Mouse (Mus musculus) MEL (cell line): ENCODE results near the gene Foxo3. TPM values are rescaled to one million over a fixed set of nuclear protein-coding genes. Genes with fewer than 3 reads are reported as not detected.
A peak's percentile ranks its signal among the peaks of the same experiment; 100 is the strongest.

Experiments
- DNase-seq: peaks from one replicate; pipeline ENCODE4 v3.0.0; 2011; ENCODE audit warnings: low read depth, low spot score
- H3K27ac ChIP-seq: 2 replicates; pipeline ENCODE4 v1.5.1; 2012; ENCODE audit warnings: low read depth, mild to moderate bottlenecking, control low read depth, low read length, moderate library complexity; ENCODE audit not compliant: control insufficient read depth
- H3K27me3 ChIP-seq, 2 experiments: fragments of 150-350 bp in 1 of 2; sonication (generic) in 1 of 2; 2 replicates each; pipeline ENCODE4 v1.6.1; 2012; ENCODE audit warnings: low read length in 2 of 2, mild to moderate bottlenecking in 2 of 2, improper control_type of control experiment in 1 of 2, moderate library complexity in 1 of 2; ENCODE audit not compliant: insufficient read depth in 2 of 2, control insufficient read depth in 1 of 2
- H3K36me3 ChIP-seq, 2 experiments: 2 replicates each; pipeline ENCODE4 v1.6.1; 2012 to 2014; ENCODE audit warnings: low read length in 2 of 2, improper control_type of control experiment in 1 of 2, inconsistent platforms in 1 of 2, mild to moderate bottlenecking in 1 of 2; ENCODE audit not compliant: insufficient read depth in 2 of 2, control insufficient read depth in 1 of 2
- H3K4me1 ChIP-seq, 2 experiments: fragments of 150-350 bp in 1 of 2; sonication (generic) in 1 of 2; 2 replicates each; pipeline ENCODE4 v1.6.1; 2012; ENCODE audit warnings: low read length in 2 of 2, improper control_type of control experiment in 1 of 2, mild to moderate bottlenecking in 1 of 2; ENCODE audit not compliant: insufficient read depth in 2 of 2, control insufficient read depth in 1 of 2
- H3K4me3 ChIP-seq, 2 experiments: fragments of 150-350 bp in 1 of 2; sonication (generic) in 1 of 2; 2 replicates each; pipeline ENCODE4 v1.5.1; 2012; ENCODE audit warnings: low read depth in 2 of 2, low read length in 2 of 2, mild to moderate bottlenecking in 2 of 2, moderate library complexity in 2 of 2, control low read depth in 1 of 2, improper control_type of control experiment in 1 of 2; ENCODE audit not compliant: control insufficient read depth in 1 of 2, insufficient read depth in 1 of 2
- H3K79me2 ChIP-seq: 2 replicates; pipeline ENCODE4 v1.6.1; 2012; ENCODE audit warnings: mild to moderate bottlenecking, low read length, moderate library complexity; ENCODE audit not compliant: control insufficient read depth, poor library complexity, insufficient read depth
- H3K9ac ChIP-seq: 2 replicates; pipeline ENCODE4 v1.6.1; 2012; ENCODE audit warnings: low read depth, mild to moderate bottlenecking, control low read depth, low read length, moderate library complexity; ENCODE audit not compliant: control insufficient read depth, poor library complexity, severe bottlenecking
- H3K9me3 ChIP-seq: fragments of 150-350 bp; sonication (generic); replicated peaks from 2 replicates; pipeline ENCODE4 v1.6.1; 2012; ENCODE audit warnings: mild to moderate bottlenecking, low read length, improper control_type of control experiment, moderate library complexity; ENCODE audit not compliant: insufficient read depth
- CHD1 ChIP-seq: IDR thresholded peaks from 2 replicates; pipeline ENCODE4 v1.6.1; 2012; ENCODE audit warnings: low read depth, mild to moderate bottlenecking, inconsistent platforms, low read length, improper control_type of control experiment
- CTCF ChIP-seq, 3 experiments: IDR thresholded peaks in 2 of 3; conservative IDR thresholded peaks in 1 of 3; 2 replicates each; pipeline ENCODE4 v1.5.1; 2011 to 2012; ENCODE audit warnings: low read length in 3 of 3, low read depth in 2 of 3, mild to moderate bottlenecking in 2 of 3, improper control_type of control experiment in 1 of 3, inconsistent platforms in 1 of 3, mixed read lengths in 1 of 3, moderate library complexity in 1 of 3; ENCODE audit not compliant: control insufficient read depth in 1 of 3, insufficient read depth in 1 of 3, poor library complexity in 1 of 3, severe bottlenecking in 1 of 3
- HCFC1 ChIP-seq: IDR thresholded peaks from 2 replicates; pipeline ENCODE4 v1.6.1; 2012; ENCODE audit warnings: low read depth, mild to moderate bottlenecking, inconsistent platforms, low read length, improper control_type of control experiment, moderate library complexity
- MAZ ChIP-seq: IDR thresholded peaks from 2 replicates; pipeline ENCODE4 v1.6.1; 2012; ENCODE audit warnings: low read depth, mild to moderate bottlenecking, inconsistent platforms, low read length, improper control_type of control experiment
- MYC ChIP-seq: IDR thresholded peaks from 2 replicates; pipeline ENCODE4 v1.6.1; 2011; ENCODE audit warnings: low read depth, mild to moderate bottlenecking, low read length, improper control_type of control experiment, moderate library complexity
- NELFE ChIP-seq: IDR thresholded peaks from 2 replicates; pipeline ENCODE4 v1.6.1; 2011; ENCODE audit warnings: low read depth, low read length, improper control_type of control experiment
- NRF1 ChIP-seq: IDR thresholded peaks from 2 replicates; pipeline ENCODE4 v1.6.1; 2014; ENCODE audit warnings: low read depth, mild to moderate bottlenecking, inconsistent platforms, low read length, improper control_type of control experiment, moderate library complexity; ENCODE audit not compliant: poor library complexity, insufficient read depth, severe bottlenecking
- SIN3A ChIP-seq: IDR thresholded peaks from 2 replicates; pipeline ENCODE4 v1.6.1; 2012; ENCODE audit warnings: low read length, improper control_type of control experiment, inconsistent platforms
- TAL1 ChIP-seq: IDR thresholded peaks from 2 replicates; pipeline ENCODE4 v1.6.1; 2012; ENCODE audit warnings: mild to moderate bottlenecking, inconsistent platforms, low read length, moderate library complexity, mixed read lengths
- TCF12 ChIP-seq: IDR thresholded peaks from 2 replicates; pipeline ENCODE4 v1.6.1; 2014; ENCODE audit warnings: low read depth, mild to moderate bottlenecking, inconsistent platforms, low read length, improper control_type of control experiment, moderate library complexity
- USF2 ChIP-seq, 2 experiments: IDR thresholded peaks; 2 replicates each; pipeline ENCODE4 v1.6.1; 2011 to 2012; ENCODE audit warnings: improper control_type of control experiment in 2 of 2, low read length in 2 of 2, borderline replicate concordance in 1 of 2, inconsistent platforms in 1 of 2, low read depth in 1 of 2, mild to moderate bottlenecking in 1 of 2; ENCODE audit not compliant: insufficient read depth in 1 of 2
- ZKSCAN1 ChIP-seq: IDR thresholded peaks from 2 replicates; pipeline ENCODE4 v1.6.1; 2012; ENCODE audit warnings: low read depth, mild to moderate bottlenecking, inconsistent platforms, low read length, improper control_type of control experiment, moderate library complexity
- ZNF384 ChIP-seq: IDR thresholded peaks from 2 replicates; pipeline ENCODE4 v1.6.1; 2012; ENCODE audit warnings: low read depth, mild to moderate bottlenecking, inconsistent platforms, low read length, improper control_type of control experiment
- polyA plus RNA-seq, 2 experiments: library from polyadenylated mRNA; stranded (reverse) in 1 of 2; unstranded in 1 of 2; fragments of >175 nt in 1 of 2; fragments of >200 nt in 1 of 2; gene quantifications; 2 replicates each; pipeline versions ENCODE4 v1.2.1 to v1.2.4; 2012; ENCODE audit warnings: low replicate concordance in 2 of 2, low read depth in 1 of 2; ENCODE audit not compliant: insufficient read length in 2 of 2, insufficient read depth in 1 of 2, missing spikeins in 1 of 2
- total RNA-seq: library from RNA; depleted of rRNA; stranded (reverse); fragments of 300-350 nt; gene quantifications from 2 replicates; pipeline ENCODE4 v1.2.3, GENCODE M21; 2012

The Foxo3 gene
- total and polyA plus RNA-seq, 3 experiments = 21.0 to 103 (median 27.2) TPM

GRCm38 (mm10) chr10:42248644-42249043, 27.9 kb downstream of the Foxo3 start:
- H3K36me3 ChIP-seq = peaks cover 5 to 67% of the 10 kb centered on the region in 2 experiments; a peak in 3 of 4 replicates
- H3K27ac ChIP-seq = no peak overlapping the region
- TF ChIP-seq MYC = no peak
- TF ChIP-seq CHD1 = no peak
- no peak for TF ChIP-seq MAZ
- no peak for TF ChIP-seq ZNF384
- TF ChIP-seq NELFE = no peak
- no peak for TF ChIP-seq HCFC1
- no peak for TF ChIP-seq NRF1
- TF ChIP-seq TCF12 = no peak
- TF ChIP-seq CTCF (IDR thresholded peaks at IDR 0.05 in 2 of 3, conservative IDR thresholded peaks at IDR 0.05 in 1 of 3; ENCODE audit: control insufficient read depth in 1 of 3, insufficient read depth in 1 of 3, low read depth in 2 of 3, low read length in 3 of 3, poor library complexity in 1 of 3, severe bottlenecking in 1 of 3) = no peak
- no peak for TF ChIP-seq SIN3A
- TF ChIP-seq ZKSCAN1 = no peak
- no peak for TF ChIP-seq USF2 (IDR thresholded peaks at IDR 0.05; ENCODE audit: borderline replicate concordance in 1 of 2, insufficient read depth in 1 of 2, low read depth in 1 of 2, low read length in 2 of 2)

GRCm38 (mm10) chr10:42248156-42248555, 28.4 kb downstream of the Foxo3 start:
- DNase-seq = no peak
- Histone ChIP-seq H3K4me3 (no peak overlapping the region), H3K27me3 (no peaks in the 10 kb centered on the region), H3K36me3 (peaks cover 5 to 72% of the 10 kb centered on the region in 2 experiments; a peak in 3 of 4 replicates), H3K9ac (peak overlapping the region; percentile 49; the same call in 1 of the 2 replicates), H3K4me1 (peaks cover 48 to 63% of the 10 kb centered on the region in 2 experiments), H3K79me2 (peaks cover 33% of the 10 kb centered on the region), H3K27ac (peak overlapping the region; percentile 46), H3K9me3 (no peaks in the 10 kb centered on the region)
- TF ChIP-seq TAL1 (no peak), MAZ (no peak)

More at GRCm38 (mm10) chr10:42248644-42249043, 27.9 kb downstream of the Foxo3 start:
- Histone ChIP-seq H3K9me3 (no peaks in the 10 kb centered on the region), H3K27me3 (no peaks in the 10 kb centered on the region), H3K4me1 (peaks cover 48 to 59% of the 10 kb centered on the region in 2 experiments), H3K4me3 (no peak overlapping the region), H3K79me2 (peaks cover 32% of the 10 kb centered on the region), H3K9ac (no peak overlapping the region)
- no peak for DNase-seq
